15 mouse cellular contexts compared by ENCODE assay signal in genomic region chr5:142473696-142474095, GRCm38 (mm10). TPM values are rescaled to one million over a fixed set of nuclear protein-coding genes. Genes with fewer than 3 reads are reported as not detected.
DNase-seq lines count a peak whose midpoint lies in the region; ATAC-seq lines count a peak whose summit lies in the region.
"Had no signal": no experiment of that assay in that cellular context is flagged by ENCODE, and none has a peak within 500 bp of the region (broad histone marks: within the 10 kb centered on the region; RNA-seq: fewer than 3 reads in every experiment).

No protein-coding gene starts in this region.

- intact Hi-C loops in left cerebral cortex, postnatal 4 days (cut with DNase I), result no loop called here

- DNase-seq in forebrain, embryonic 10.5 days (ENCODE audit: extremely low spot score, low spot score), result no peak
- no peak for DNase-seq in forebrain, embryonic 11.5 days (ENCODE audit: low spot score)
- peak; percentile 45 for DNase-seq in MN1 (ENCODE audit: low spot score)
- peak; percentile 23 for DNase-seq in hindbrain, embryonic 10.5 days (ENCODE audit: low spot score)
- DNase-seq in left cerebral cortex, postnatal 4 days, result peak; percentile 49
- no peak for DNase-seq in kidney, adult 18-20 months
- DNase-seq in spleen, postnatal 10 days (ENCODE audit: low spot score in 2 of 2), result no peak
- DNase-seq in urinary bladder, postnatal 36 days (ENCODE audit: low spot score in 2 of 2), result no peak
- DNase-seq: adrenal gland, adult 8-10 months; cerebellum, adult 11-12 months; heart, adult 2 months had no signal

- no peaks in the 10 kb centered on the region for H3K27me3 ChIP-seq in forebrain, embryonic 10.5 days (ENCODE audit: poor library complexity, severe bottlenecking)
- no peaks in the 10 kb centered on the region for H3K27me3 ChIP-seq in forebrain, embryonic 11.5 days (ENCODE audit: control insufficient read depth, insufficient read depth, low read length)
- no peaks in the 10 kb centered on the region for H3K27me3 ChIP-seq in hindbrain, embryonic 10.5 days (ENCODE audit: insufficient read depth, poor library complexity, severe bottlenecking)
- H3K27me3 ChIP-seq: Patski had no signal

- no peak for ATAC-seq in forebrain, embryonic 11.5 days (replicated peaks; ENCODE audit: low FRiP score)
- ATAC-seq: inflammation-experienced regulatory T-cells, adult 6 months; Patski had no signal

- no peaks in the 10 kb centered on the region for H3K9me3 ChIP-seq in forebrain, embryonic 10.5 days
- H3K9me3 ChIP-seq in forebrain, embryonic 11.5 days (ENCODE audit: control insufficient read depth, low read length), result no peaks in the 10 kb centered on the region
- no peaks in the 10 kb centered on the region for H3K9me3 ChIP-seq in hindbrain, embryonic 10.5 days

- no peak overlapping the region for H3K9ac ChIP-seq in forebrain, embryonic 11.5 days (ENCODE audit: low read length)

- peaks cover 7% of the 10 kb centered on the region; the same call in 1 of the 2 replicates for H3K4me1 ChIP-seq in forebrain, embryonic 10.5 days
- H3K4me1 ChIP-seq in forebrain, embryonic 11.5 days (replicated peaks; ENCODE audit: control insufficient read depth, insufficient read depth, low read length), result no peaks in the 10 kb centered on the region; the same call in 1 of the 2 replicates
- peaks cover 13% of the 10 kb centered on the region for H3K4me1 ChIP-seq in hindbrain, embryonic 10.5 days (replicated peaks)

- peak overlapping the region; percentile 13 for H3K27ac ChIP-seq in forebrain, embryonic 10.5 days
- no peak overlapping the region for H3K27ac ChIP-seq in forebrain, embryonic 11.5 days (ENCODE audit: low read depth, low read length)
- peak overlapping the region; percentile 53 for H3K27ac ChIP-seq in hindbrain, embryonic 10.5 days
- H3K27ac ChIP-seq: heart, adult 2 months had no signal

- peaks cover 56% of the 10 kb centered on the region for H3K36me3 ChIP-seq in forebrain, embryonic 10.5 days (replicated peaks)
- H3K36me3 ChIP-seq in forebrain, embryonic 11.5 days (ENCODE audit: control insufficient read depth, insufficient read depth, low read length), result no peaks in the 10 kb centered on the region
- peaks cover 72% of the 10 kb centered on the region for H3K36me3 ChIP-seq in hindbrain, embryonic 10.5 days

- no peak overlapping the region for H3K4me2 ChIP-seq in forebrain, embryonic 11.5 days (ENCODE audit: low read depth, low read length, severe bottlenecking)

- H3K4me3 ChIP-seq in forebrain, embryonic 10.5 days, result no peak overlapping the region
- no peak overlapping the region for H3K4me3 ChIP-seq in forebrain, embryonic 11.5 days (ENCODE audit: low read depth, low read length)
- no peak overlapping the region for H3K4me3 ChIP-seq in hindbrain, embryonic 10.5 days
- H3K4me3 ChIP-seq: erythroblast, embryonic 14.5 days; heart, adult 2 months had no signal

- WGBS in forebrain, embryonic 10.5 days, result 68% methylated on average over 10 of the region's 10 CpGs
- WGBS in forebrain, embryonic 11.5 days, result 63% methylated on average over 10 of the region's 10 CpGs
- WGBS in hindbrain, embryonic 10.5 days, result 62% methylated on average over 10 of the region's 10 CpGs

RNA-seq across cellular contexts. Expression of gene Ap5z1, which starts 10.0 kb away (rescaled TPM):
- 10.6 and 12.5 TPM in 2 replicates for polyA plus RNA-seq in forebrain, embryonic 10.5 days (2016; fragmentation: Nextera tagmentation; extraction: Ambion mirVana)
- 12.8 and 13.1 TPM in 2 replicates for polyA plus RNA-seq in forebrain, embryonic 11.5 days (2014; fragmentation: Nextera tagmentation; extraction: Ambion mirVana)
- 13.5 and 16.9 TPM in 2 replicates for polyA plus RNA-seq in hindbrain, embryonic 10.5 days (2016; fragmentation: Nextera tagmentation; extraction: Ambion mirVana)
- total RNA-seq in left cerebral cortex, postnatal 4 days (2021), result 10 to 100 TPM; 21.9 to 23.2 TPM

RNA-seq across cellular contexts. Expression of gene Papolb, which starts 56.2 kb away (rescaled TPM):
- polyA plus RNA-seq in forebrain, embryonic 10.5 days (2016; fragmentation: Nextera tagmentation; extraction: Ambion mirVana), result 0.06 and 0.21 TPM in 2 replicates
- 0.12 and 0.25 TPM in 2 replicates for polyA plus RNA-seq in forebrain, embryonic 11.5 days (2014; fragmentation: Nextera tagmentation; extraction: Ambion mirVana)
- polyA plus RNA-seq in hindbrain, embryonic 10.5 days (2016; fragmentation: Nextera tagmentation; extraction: Ambion mirVana), result 0.15 and 0.27 TPM in 2 replicates
- total RNA-seq in left cerebral cortex, postnatal 4 days (2021), result 1 to 10 TPM; 1.5 to 1.9 TPM
- total RNA-seq: liver, adult 2 months had no signal
- polyA plus RNA-seq: erythroblast, embryonic 14.5 days; inflammation-experienced regulatory T-cells, adult 6 months; liver, adult 2 months had no signal

Comparison
In these comparisons a context has a peak if more than half of its experiments do, and no peak if none do; other contexts are left out.
1. DNase-seq: peak in MN1 (single experiment), hindbrain, embryonic 10.5 days (single experiment) and left cerebral cortex, postnatal 4 days (single experiment); none in forebrain, embryonic 10.5 days (single experiment), forebrain, embryonic 11.5 days (single experiment), kidney, adult 18-20 months (single experiment), spleen, postnatal 10 days (0 of 2) and urinary bladder, postnatal 36 days (0 of 2).